Mouse (Mus musculus) hindbrain, embryonic 13.5 days (tissue): ENCODE measurements around the gene Olfr1368. TPM values are rescaled to one million over a fixed set of nuclear protein-coding genes. Genes with fewer than 3 reads are reported as not detected.
A peak's percentile ranks its signal among the peaks of the same experiment; 100 is the strongest.

ENCODE experiments used
- ATAC-seq: fragments of 200-750 bp; cut with Nextera tagmentation; 2 replicates; pipeline ENCODE4 v1.8.0; 2017; ENCODE audit warnings: moderate TSS enrichment; ENCODE audit not compliant: low FRiP score
- H3K27ac ChIP-seq: fragments of 300-500 bp; sonication (generic); 2 replicates; pipeline ENCODE4 v1.5.1; 2015; ENCODE audit warnings: inconsistent platforms, mild to moderate bottlenecking, moderate library complexity
- H3K27me3 ChIP-seq: fragments of 300-500 bp; sonication (generic); 2 replicates; pipeline ENCODE4 v1.6.1; 2015; ENCODE audit warnings: mild to moderate bottlenecking, inconsistent platforms
- H3K36me3 ChIP-seq: fragments of 300-500 bp; sonication (generic); 2 replicates; pipeline ENCODE4 v1.6.1; 2015; ENCODE audit warnings: mild to moderate bottlenecking, inconsistent platforms
- H3K4me1 ChIP-seq: fragments of 300-500 bp; sonication (generic); replicated peaks from 2 replicates; pipeline ENCODE4 v1.6.1; 2015; ENCODE audit warnings: inconsistent platforms
- H3K4me2 ChIP-seq: fragments of 300-500 bp; sonication (generic); 2 replicates; pipeline ENCODE4 v1.6.1; 2015; ENCODE audit warnings: inconsistent platforms, mild to moderate bottlenecking, moderate library complexity
- H3K4me3 ChIP-seq: fragments of 300-500 bp; sonication (generic); 2 replicates; pipeline ENCODE4 v1.5.1; 2015; ENCODE audit warnings: mild to moderate bottlenecking, inconsistent platforms
- H3K9ac ChIP-seq: fragments of 300-500 bp; sonication (generic); 2 replicates; pipeline ENCODE4 v1.6.1; 2015; ENCODE audit warnings: mild to moderate bottlenecking, inconsistent platforms
- H3K9me3 ChIP-seq: fragments of 300-500 bp; sonication (generic); 2 replicates; pipeline ENCODE4 v1.6.1; 2016; ENCODE audit warnings: inconsistent platforms
- WGBS: fragments of 180-500 bp; shearing (Covaris S2); methylation state at CpG from one replicate; pipeline ENCODE4 v1.1.7; 2015; 5-methylcytosine and 5-hydroxymethylcytosine counted together
- polyA plus RNA-seq: library from polyadenylated mRNA; unstranded; fragments of >200 nt; fragmentation: Nextera tagmentation; extraction: Ambion mirVana; gene quantifications from 2 replicates; pipeline ENCODE4 v1.2.1, GENCODE M21; 2015

Gene Olfr1368
- not detected in 2 replicates for polyA plus RNA-seq

- ATAC-seq, result no peak
- no peak within 1 kb of the TSS for H3K4me2 ChIP-seq
- H3K9ac ChIP-seq, result no peak within 1 kb of the TSS
- no peak within 1 kb of the TSS for H3K4me3 ChIP-seq
- H3K9me3 ChIP-seq, result no peaks in the 10 kb centered on the region
- no peaks in the 10 kb centered on the region for H3K4me1 ChIP-seq
- WGBS, result 80% methylated on average over 4 of the region's 4 CpGs
- H3K27ac ChIP-seq, result no peak within 1 kb of the TSS
- H3K27me3 ChIP-seq, result no peaks in the 10 kb centered on the region
- no peaks in the 10 kb centered on the region for H3K36me3 ChIP-seq
These were observed at the start of gene Olfr1368 for GRCm38 (mm10) chr13:21145767-21146166. TSS of gene Olfr1368 (minus strand) at chr13:21145867.

GRCm38 (mm10) chr13:21185521-21185920, 39.9 kb upstream of the Olfr1368 start:
- Histone ChIP-seq H3K4me2 (no peak overlapping the region), H3K36me3 (peaks cover 75% of the 10 kb centered on the region), H3K4me3 (no peak overlapping the region), H3K9ac (no peak overlapping the region), H3K27me3 (no peaks in the 10 kb centered on the region), H3K27ac (no peak overlapping the region), H3K9me3 (no peaks in the 10 kb centered on the region), H3K4me1 (peaks cover 25% of the 10 kb centered on the region)
- no peak for ATAC-seq
- 85% methylated on average over 4 of the region's 4 CpGs for WGBS

GRCm38 (mm10) chr13:21183661-21184060, 38.0 kb upstream of the Olfr1368 start:
- H3K4me1 ChIP-seq, result peaks cover 33% of the 10 kb centered on the region
- H3K36me3 ChIP-seq, result peaks cover 58% of the 10 kb centered on the region
- H3K9ac ChIP-seq, result no peak overlapping the region
- no peaks in the 10 kb centered on the region for H3K9me3 ChIP-seq
- H3K27me3 ChIP-seq, result no peaks in the 10 kb centered on the region
- no peak for ATAC-seq
- no peak overlapping the region for H3K4me2 ChIP-seq
- WGBS, result 94% methylated on average over 7 of the region's 7 CpGs
- no peak overlapping the region for H3K4me3 ChIP-seq
- no peak overlapping the region for H3K27ac ChIP-seq

GRCm38 (mm10) chr13:21183066-21183465, 37.4 kb upstream of the Olfr1368 start:
- Histone ChIP-seq H3K36me3 (peaks cover 52% of the 10 kb centered on the region), H3K4me1 (peaks cover 35% of the 10 kb centered on the region), H3K9me3 (no peaks in the 10 kb centered on the region), H3K4me3 (no peak overlapping the region), H3K27ac (no peak overlapping the region), H3K27me3 (0 out of 2 replicates have a peak, but pooled peaks cover 2% of the 10 kb centered on the region), H3K9ac (peak overlapping the region; percentile 35; the same call in 1 of the 2 replicates), H3K4me2 (no peak overlapping the region)
- ATAC-seq, result no peak
- WGBS, result 94% methylated on average over 6 of the region's 6 CpGs

- H3K9ac ChIP-seq, result peak overlapping the region; percentile 89
- WGBS, result 73% methylated on average over 7 of the region's 7 CpGs
- peaks cover 35% of the 10 kb centered on the region for H3K4me1 ChIP-seq
- H3K4me3 ChIP-seq, result peak overlapping the region; percentile 99
- no peak for ATAC-seq
- H3K36me3 ChIP-seq, result peaks cover 41% of the 10 kb centered on the region
- H3K4me2 ChIP-seq, result peak overlapping the region; percentile 89
- H3K27me3 ChIP-seq, result 0 out of 2 replicates have a peak, but pooled peaks cover 2% of the 10 kb centered on the region
- H3K27ac ChIP-seq, result no peak overlapping the region
- no peaks in the 10 kb centered on the region for H3K9me3 ChIP-seq
These were observed 36.3 kb upstream of the Olfr1368 start for GRCm38 (mm10) chr13:21181996-21182395.

GRCm38 (mm10) chr13:21180551-21181530, 35.2 kb upstream of the Olfr1368 start:
- under 1% methylated on average over 71 of the region's 71 CpGs for WGBS
- 0 out of 2 replicates have a peak, but pooled peaks cover 2% of the 10 kb centered on the region for H3K27me3 ChIP-seq
- H3K9me3 ChIP-seq, result no peaks in the 10 kb centered on the region
- peaks cover 31% of the 10 kb centered on the region for H3K36me3 ChIP-seq
- peaks cover 35% of the 10 kb centered on the region for H3K4me1 ChIP-seq
- peak overlapping the region; percentile 89 for H3K4me2 ChIP-seq
- peak; percentile 67 for ATAC-seq
- peak overlapping the region; percentile 97 for H3K27ac ChIP-seq
- H3K4me3 ChIP-seq, result peak overlapping the region; percentile 99
- peak overlapping the region; percentile 89 for H3K9ac ChIP-seq

- Histone ChIP-seq H3K27me3 (0 out of 2 replicates have a peak, but pooled peaks cover 2% of the 10 kb centered on the region), H3K4me3 (peak overlapping the region; percentile 99), H3K36me3 (peaks cover 22% of the 10 kb centered on the region), H3K4me1 (peaks cover 35% of the 10 kb centered on the region), H3K27ac (peak overlapping the region; percentile 97), H3K9me3 (no peaks in the 10 kb centered on the region), H3K4me2 (peak overlapping the region; percentile 89), H3K9ac (peak overlapping the region; percentile 89)
- under 1% methylated on average over 77 of the region's 80 CpGs for WGBS
- ATAC-seq, result peak; percentile 96
These were observed 34.3 kb upstream of the Olfr1368 start for GRCm38 (mm10) chr13:21179724-21180550.

GRCm38 (mm10) chr13:21179367-21179723, 33.7 kb upstream of the Olfr1368 start, which contains the start of gene Trim27:
TSS of gene Trim27 (plus strand) at chr13:21179445.
- Histone ChIP-seq H3K36me3 (peaks cover 19% of the 10 kb centered on the region), H3K9me3 (no peaks in the 10 kb centered on the region), H3K4me3 (peak within 1 kb of the TSS; percentile 99), H3K4me1 (peaks cover 35% of the 10 kb centered on the region), H3K27me3 (0 out of 2 replicates have a peak, but pooled peaks cover 2% of the 10 kb centered on the region), H3K9ac (peak within 1 kb of the TSS; percentile 89), H3K27ac (peak within 1 kb of the TSS; percentile 97), H3K4me2 (peak within 1 kb of the TSS; percentile 89)
- whole genome bisulfite sequencing, result 0% methylated on average over 15 of the region's 15 CpGs
- ATAC-seq, result peak; percentile 57

- no peaks in the 10 kb centered on the region for H3K9me3 ChIP-seq
- peak overlapping the region; percentile 89; the same call in 1 of the 2 replicates for H3K4me2 ChIP-seq
- no peak overlapping the region for H3K27ac ChIP-seq
- H3K9ac ChIP-seq, result no peak overlapping the region
- 0 out of 2 replicates have a peak, but pooled peaks cover 2% of the 10 kb centered on the region for H3K27me3 ChIP-seq
- no peak overlapping the region for H3K4me3 ChIP-seq
- 87% methylated on average over 5 of the region's 5 CpGs for WGBS
- H3K36me3 ChIP-seq, result peaks cover 9% of the 10 kb centered on the region
- peaks cover 36% of the 10 kb centered on the region for H3K4me1 ChIP-seq
- ATAC-seq, result no peak
These were observed 32.7 kb upstream of the Olfr1368 start for GRCm38 (mm10) chr13:21178364-21178763.

- H3K9ac ChIP-seq, result no peak overlapping the region
- WGBS, result 73% methylated on average over 5 of the region's 5 CpGs
- no peak for ATAC-seq
- no peak overlapping the region for H3K4me3 ChIP-seq
- peaks cover 35% of the 10 kb centered on the region for H3K4me1 ChIP-seq
- H3K4me2 ChIP-seq, result no peak overlapping the region
- no peak overlapping the region for H3K27ac ChIP-seq
- H3K9me3 ChIP-seq, result no peaks in the 10 kb centered on the region
- H3K27me3 ChIP-seq, result 0 out of 2 replicates have a peak, but pooled peaks cover 2% of the 10 kb centered on the region
- H3K36me3 ChIP-seq, result peaks cover 2% of the 10 kb centered on the region; the same call in 1 of the 2 replicates
These were observed 32.0 kb upstream of the Olfr1368 start for GRCm38 (mm10) chr13:21177657-21178056.

GRCm38 (mm10) chr13:21176733-21177132, 31.1 kb upstream of the Olfr1368 start:
- H3K9ac ChIP-seq, result no peak overlapping the region
- WGBS, result 76% methylated on average over 11 of the region's 11 CpGs
- 0 out of 2 replicates have a peak, but pooled peaks cover 2% of the 10 kb centered on the region for H3K27me3 ChIP-seq
- H3K27ac ChIP-seq, result no peak overlapping the region
- no peak for ATAC-seq
- no peaks in the 10 kb centered on the region for H3K9me3 ChIP-seq
- peaks cover 29% of the 10 kb centered on the region for H3K4me1 ChIP-seq
- H3K36me3 ChIP-seq, result no peaks in the 10 kb centered on the region
- H3K4me2 ChIP-seq, result no peak overlapping the region
- no peak overlapping the region for H3K4me3 ChIP-seq

GRCm38 (mm10) chr13:21173072-21173471, 27.4 kb upstream of the Olfr1368 start:
- peak overlapping the region; percentile 63 for H3K4me2 ChIP-seq

More at GRCm38 (mm10) chr13:21173072-21173471, 27.4 kb upstream of the Olfr1368 start:
- ATAC-seq, result no peak
- peaks cover 22% of the 10 kb centered on the region for H3K4me1 ChIP-seq
- H3K27me3 ChIP-seq, result no peaks in the 10 kb centered on the region
- H3K9ac ChIP-seq, result peak overlapping the region; percentile 55
- H3K36me3 ChIP-seq, result no peaks in the 10 kb centered on the region
- peak overlapping the region; percentile 39 for H3K4me3 ChIP-seq
- WGBS, result 1% methylated on average over 11 of the region's 11 CpGs
- no peaks in the 10 kb centered on the region for H3K9me3 ChIP-seq
- no peak overlapping the region for H3K27ac ChIP-seq
